Mouse (Mus musculus) midbrain, embryonic 10.5 days (tissue): ENCODE data around the gene Prkca. TPM values are rescaled to one million over a fixed set of nuclear protein-coding genes. Genes with fewer than 3 reads are reported as not detected.

Experiments
- DNase-seq: peaks from one replicate; pipeline ENCODE4 v3.0.0-alpha.2; 2017; ENCODE audit warnings: low spot score
- H3K27ac ChIP-seq: fragments of 300-500 bp; sonication (generic); replicated peaks from 2 replicates; pipeline ENCODE4 v1.5.1; 2016; ENCODE audit warnings: mild to moderate bottlenecking
- H3K27me3 ChIP-seq: fragments of 300-500 bp; sonication (generic); 2 replicates; pipeline ENCODE4 v1.6.1; 2016; ENCODE audit warnings: low read depth, mild to moderate bottlenecking; ENCODE audit not compliant: poor library complexity, severe bottlenecking
- H3K36me3 ChIP-seq: fragments of 300-500 bp; sonication (generic); 2 replicates; pipeline ENCODE4 v1.6.1; 2016; ENCODE audit warnings: mild to moderate bottlenecking, moderate library complexity
- H3K4me1 ChIP-seq: fragments of 300-500 bp; sonication (generic); 2 replicates; pipeline ENCODE4 v1.6.1; 2016
- H3K4me3 ChIP-seq: fragments of 300-500 bp; sonication (generic); 2 replicates; pipeline ENCODE4 v1.5.1; 2016; ENCODE audit warnings: mild to moderate bottlenecking, moderate library complexity
- H3K9me3 ChIP-seq: fragments of 300-500 bp; sonication (generic); replicated peaks from 2 replicates; pipeline ENCODE4 v1.6.1; 2016; ENCODE audit warnings: mild to moderate bottlenecking
- WGBS: fragments of 180-500 bp; shearing (Covaris S2); methylation state at CpG from one replicate; pipeline ENCODE4 v1.1.7; 2016; 5-methylcytosine and 5-hydroxymethylcytosine counted together
- polyA plus RNA-seq: library from polyadenylated mRNA; unstranded; fragments of >200 nt; fragmentation: Nextera tagmentation; extraction: Ambion mirVana; gene quantifications from 2 replicates; pipeline ENCODE4 v1.2.1, GENCODE M21; 2016

The Prkca gene
- polyA plus RNA-seq, 1 experiment from 2014 or later = 2.5 TPM

DNA sequence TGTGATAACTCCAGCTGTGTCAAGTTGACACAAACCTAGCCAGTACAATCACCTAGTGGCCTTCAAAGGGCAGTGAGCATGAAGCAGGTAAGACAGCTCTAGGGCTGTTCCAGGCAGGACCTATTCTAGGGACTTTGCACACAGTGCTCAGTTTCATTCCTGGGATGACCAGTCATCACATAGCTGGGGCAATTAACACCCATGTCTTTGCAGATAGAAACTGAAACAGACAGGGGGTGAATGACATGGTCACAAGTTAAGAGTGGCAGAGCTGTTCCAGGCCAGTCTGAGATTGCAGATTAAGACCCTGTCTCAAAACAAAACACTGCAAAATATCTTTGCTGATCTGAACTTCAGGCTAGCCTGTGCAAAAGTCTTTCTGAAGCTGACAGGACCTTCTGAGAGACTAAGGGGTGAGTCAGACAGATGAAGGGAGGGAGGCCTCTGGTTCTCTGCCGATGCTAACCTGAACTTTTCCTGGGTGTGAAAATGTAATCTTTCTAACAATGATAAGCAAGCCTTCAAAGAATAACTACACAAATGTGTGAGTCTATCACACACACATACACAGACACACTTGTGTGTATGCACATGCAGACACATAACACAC, 60.8 kb downstream of the Prkca start:
- H3K27me3 ChIP-seq = no peaks in the 10 kb centered on the region
- H3K27ac ChIP-seq = no peak overlapping the region
- H3K9me3 ChIP-seq = no peaks in the 10 kb centered on the region
- no peak for DNase-seq
- 97% methylated on average over 1 of the region's 1 CpGs for WGBS
- H3K36me3 ChIP-seq = no peaks in the 10 kb centered on the region
- H3K4me1 ChIP-seq = peaks cover 21% of the 10 kb centered on the region
- no peak overlapping the region for H3K4me3 ChIP-seq

DNA sequence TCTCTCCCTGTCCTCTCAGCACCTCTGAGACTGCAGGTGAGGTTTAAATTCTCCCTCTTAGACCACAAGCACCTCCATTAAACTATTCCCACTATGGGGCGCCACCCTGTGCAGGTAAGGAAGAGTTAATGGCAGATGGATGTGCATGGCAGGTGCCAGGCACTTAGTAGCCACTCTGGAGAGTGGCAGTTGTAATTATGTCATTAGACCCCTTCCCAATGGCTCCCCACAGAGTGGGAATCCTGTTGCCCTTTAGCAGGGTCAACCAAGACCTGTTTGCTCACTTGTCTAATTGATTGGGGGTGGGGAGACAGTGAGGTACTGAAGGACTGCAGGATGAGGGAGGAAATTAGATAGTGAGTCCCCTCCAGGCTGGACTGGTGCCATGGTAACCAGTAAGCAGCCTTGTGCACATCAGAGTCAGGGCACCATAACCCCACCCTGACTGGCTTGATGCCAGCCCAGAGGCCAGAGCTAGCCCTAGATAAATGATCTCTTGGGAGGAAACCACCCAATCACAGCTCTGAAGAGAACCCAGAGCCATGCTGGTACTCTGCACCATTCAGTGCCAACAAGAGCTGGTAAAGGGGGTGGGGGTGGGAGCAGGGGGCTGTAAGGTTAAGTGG, 63.9 kb downstream of the Prkca start:
- Histone ChIP-seq H3K36me3 (no peaks in the 10 kb centered on the region), H3K27me3 (no peaks in the 10 kb centered on the region), H3K9me3 (no peaks in the 10 kb centered on the region), H3K4me3 (no peak overlapping the region), H3K27ac (no peak overlapping the region), H3K4me1 (peaks cover 16% of the 10 kb centered on the region)
- DNase-seq = no peak
- WGBS = 77% methylated on average over 1 of the region's 1 CpGs

DNA sequence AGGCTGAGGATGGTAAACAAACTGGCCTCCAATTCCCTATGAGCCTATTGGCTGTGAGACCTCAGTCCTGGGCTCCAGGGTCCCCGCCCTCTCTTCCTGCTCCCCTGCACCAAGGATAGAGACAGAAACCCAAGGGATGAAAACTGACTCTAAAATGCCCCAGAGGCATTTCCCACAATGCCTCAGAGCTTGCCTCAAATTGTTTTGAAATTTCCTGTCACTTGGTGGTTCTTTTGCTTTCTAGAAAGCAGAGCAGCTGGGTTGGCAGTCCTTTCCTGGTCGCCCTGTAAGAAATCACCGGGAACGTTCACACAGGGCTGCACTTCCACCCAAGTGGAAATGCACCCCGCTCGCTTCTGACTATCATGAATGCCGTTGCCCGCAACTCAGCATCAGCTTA, 66.6 kb downstream of the Prkca start:
- Histone ChIP-seq H3K27ac (no peak overlapping the region), H3K36me3 (no peaks in the 10 kb centered on the region), H3K4me1 (peaks cover 11% of the 10 kb centered on the region), H3K4me3 (no peak overlapping the region), H3K27me3 (no peaks in the 10 kb centered on the region), H3K9me3 (no peaks in the 10 kb centered on the region)
- 87% methylated on average over 8 of the region's 8 CpGs for WGBS
- no peak for DNase-seq

DNA sequence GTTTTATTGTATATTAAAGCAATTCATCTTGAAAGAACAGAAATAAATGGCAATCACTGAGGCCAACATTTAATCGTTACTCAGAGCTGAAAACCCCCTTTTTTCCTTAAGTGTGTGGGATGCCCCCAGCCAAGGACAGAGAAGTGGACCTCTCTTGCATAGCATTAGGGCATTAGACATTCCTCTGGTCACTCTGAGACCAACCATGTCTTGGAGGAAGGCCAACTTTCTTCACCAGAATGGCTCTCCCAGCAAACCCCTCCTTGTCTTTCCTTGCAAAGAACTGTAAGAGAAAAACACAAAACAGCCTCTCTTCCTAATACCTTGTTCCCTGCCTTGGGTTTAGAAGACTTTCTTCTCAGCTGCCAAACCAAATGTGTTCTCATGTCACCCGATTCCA, 67.6 kb downstream of the Prkca start:
- DNase-seq = no peak
- H3K27ac ChIP-seq = no peak overlapping the region

DNA sequence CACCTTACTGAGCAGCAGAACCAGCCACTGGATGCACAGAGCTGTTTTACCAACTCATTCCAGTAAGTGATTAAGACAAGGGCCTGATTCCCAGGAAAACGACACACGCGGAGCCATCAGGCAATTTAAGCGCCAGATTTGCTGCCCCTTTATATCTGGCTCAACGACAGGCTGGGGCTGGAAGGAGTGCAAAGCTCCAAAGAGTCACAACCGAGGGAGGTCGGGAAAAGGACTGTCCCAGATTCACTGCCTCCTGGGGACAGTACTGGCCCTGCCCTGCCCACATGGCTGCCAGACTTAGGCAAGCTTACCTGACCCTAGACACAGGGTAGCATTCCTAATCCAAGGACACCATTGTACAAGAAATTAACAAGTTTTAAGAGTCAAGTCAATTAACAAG, 69.7 kb downstream of the Prkca start:
- Histone ChIP-seq H3K27me3 (no peaks in the 10 kb centered on the region), H3K27ac (no peak overlapping the region), H3K4me1 (peaks cover 20% of the 10 kb centered on the region), H3K36me3 (no peaks in the 10 kb centered on the region), H3K4me3 (no peak overlapping the region), H3K9me3 (no peaks in the 10 kb centered on the region)
- DNase-seq = no peak
- 55% methylated on average over 7 of the region's 7 CpGs for WGBS

More for the DNA sequence above, 67.6 kb downstream of the Prkca start:
- Histone ChIP-seq H3K36me3 (no peaks in the 10 kb centered on the region), H3K27me3 (no peaks in the 10 kb centered on the region), H3K9me3 (no peaks in the 10 kb centered on the region), H3K4me3 (no peak overlapping the region), H3K4me1 (peaks cover 14% of the 10 kb centered on the region)
- 90% methylated on average over 2 of the region's 2 CpGs for WGBS

DNA sequence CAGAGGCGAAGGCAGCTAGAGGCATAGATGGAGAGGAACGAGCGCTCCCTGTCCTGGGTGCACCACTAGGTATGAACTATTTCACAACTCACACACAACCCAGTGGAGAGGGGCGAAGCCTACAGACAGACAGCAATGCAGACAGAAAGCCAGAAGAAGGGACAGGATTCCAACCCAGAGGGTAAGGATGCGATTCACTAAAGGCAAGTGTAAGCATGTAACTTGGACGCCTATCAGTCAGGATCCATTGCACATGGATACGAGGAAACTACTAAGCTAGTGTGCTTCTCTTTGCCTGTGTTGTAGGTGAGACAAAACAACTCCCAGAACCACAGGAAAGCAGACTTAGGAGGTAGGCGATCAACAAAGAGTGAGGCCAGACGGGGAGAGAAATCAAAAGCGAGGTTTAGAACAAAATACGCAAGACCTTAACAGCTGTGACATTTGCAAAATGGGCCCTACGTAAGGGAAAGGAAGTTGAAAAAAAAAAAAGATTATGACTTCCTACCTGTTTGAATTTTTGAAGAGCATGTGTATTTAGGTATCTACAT, 70.2 kb downstream of the Prkca start:
- no peak overlapping the region for H3K4me3 ChIP-seq
- no peak overlapping the region for H3K27ac ChIP-seq
- no peaks in the 10 kb centered on the region for H3K9me3 ChIP-seq
- H3K27me3 ChIP-seq = peaks cover 2% of the 10 kb centered on the region; the same call in 1 of the 2 replicates
- WGBS = 93% methylated on average over 12 of the region's 12 CpGs
- H3K4me1 ChIP-seq = peaks cover 26% of the 10 kb centered on the region
- no peak for DNase-seq
- H3K36me3 ChIP-seq = no peaks in the 10 kb centered on the region

DNA sequence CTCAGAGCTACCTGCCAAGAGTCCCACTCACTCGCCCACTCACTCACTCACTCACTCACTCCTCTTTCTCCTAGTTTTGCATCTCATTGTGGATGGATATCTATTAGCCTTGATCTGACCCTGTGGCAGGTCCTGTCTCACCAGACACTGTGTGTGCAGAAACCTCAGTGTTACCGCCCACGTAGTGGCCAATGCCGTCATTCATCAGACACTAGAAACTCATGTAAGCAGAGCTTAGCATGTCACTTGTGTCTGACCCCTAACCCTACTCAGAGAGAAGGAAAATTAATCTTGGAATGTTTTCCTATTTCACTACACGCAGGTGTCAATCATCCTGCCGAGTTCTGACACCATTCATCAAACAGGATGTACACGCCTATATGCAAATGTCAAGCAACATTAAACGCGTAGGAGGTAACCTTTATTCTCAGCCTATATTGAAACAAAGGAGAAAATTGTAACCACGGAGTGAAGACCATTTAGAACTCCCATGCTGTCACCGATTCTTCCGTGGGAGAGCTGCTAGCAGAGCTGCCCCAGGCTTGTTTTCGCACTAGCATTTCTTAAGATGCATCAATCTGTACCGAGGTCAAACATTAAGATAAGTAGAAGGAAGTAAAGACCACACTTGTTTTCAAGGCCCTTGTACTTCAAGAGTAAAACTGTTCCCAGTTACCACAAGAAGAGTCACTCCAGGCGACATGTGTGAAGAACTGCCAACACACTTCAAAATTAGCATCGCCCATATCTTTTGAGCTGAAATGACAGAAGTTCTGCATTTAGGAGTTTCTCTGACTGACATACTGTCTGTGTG, 70.9 kb downstream of the Prkca start:
- Histone ChIP-seq H3K27ac (no peak overlapping the region), H3K4me3 (no peak overlapping the region), H3K27me3 (peaks cover 7% of the 10 kb centered on the region; the same call in 1 of the 2 replicates), H3K4me1 (peaks cover 31% of the 10 kb centered on the region), H3K9me3 (no peaks in the 10 kb centered on the region), H3K36me3 (no peaks in the 10 kb centered on the region)
- no peak for DNase-seq
- 92% methylated on average over 16 of the region's 16 CpGs for WGBS

DNA sequence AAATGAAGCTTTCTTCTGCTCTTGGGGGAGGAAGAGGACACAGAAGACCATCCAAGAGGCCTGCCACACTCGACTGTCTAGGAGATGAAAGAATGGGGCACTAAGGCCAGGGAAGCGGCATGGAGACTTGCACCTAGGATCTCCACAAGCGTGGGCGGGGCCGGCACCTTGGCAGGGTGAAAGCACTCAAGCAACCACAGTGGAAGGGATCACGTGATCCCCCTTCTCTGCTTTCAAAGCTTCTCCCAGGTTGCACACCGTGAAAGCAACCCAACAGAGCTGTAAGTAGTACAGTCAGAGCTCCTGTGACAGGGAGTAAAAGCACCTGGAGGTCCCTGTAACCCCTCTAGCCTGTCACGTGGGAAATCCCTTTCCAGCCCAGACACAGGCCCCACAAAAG, 72.4 kb downstream of the Prkca start:
- WGBS = 60% methylated on average over 8 of the region's 8 CpGs
- Histone ChIP-seq H3K27ac (no peak overlapping the region), H3K9me3 (no peaks in the 10 kb centered on the region), H3K4me1 (peaks cover 35% of the 10 kb centered on the region), H3K4me3 (no peak overlapping the region), H3K36me3 (no peaks in the 10 kb centered on the region), H3K27me3 (peaks cover 7% of the 10 kb centered on the region)
- no peak for DNase-seq

DNA sequence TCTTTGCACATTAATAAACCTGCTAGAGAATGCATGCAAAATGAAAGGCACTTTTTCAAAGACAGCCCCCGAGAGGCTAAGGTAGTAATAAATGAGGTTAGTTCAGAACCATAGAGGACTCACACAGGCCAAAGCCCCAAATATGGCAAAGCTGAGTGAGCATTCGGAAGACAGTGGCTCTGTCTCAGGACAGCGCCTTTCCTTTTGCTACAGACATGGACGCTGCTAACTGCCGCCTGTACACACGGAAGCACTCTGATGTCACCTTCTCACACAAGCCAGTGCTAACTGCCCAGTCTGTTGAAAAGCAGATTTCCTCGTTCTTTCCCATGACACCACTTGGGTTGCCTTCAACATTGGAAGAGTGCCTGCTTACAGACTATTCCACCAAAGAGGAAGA, 74.2 kb downstream of the Prkca start:
- H3K27ac ChIP-seq = peak overlapping the region; percentile 42; the same call in 1 of the 2 replicates
- peaks cover 7% of the 10 kb centered on the region for H3K27me3 ChIP-seq
- no peak for DNase-seq
- no peaks in the 10 kb centered on the region for H3K36me3 ChIP-seq
- peaks cover 35% of the 10 kb centered on the region for H3K4me1 ChIP-seq
- 72% methylated on average over 7 of the region's 7 CpGs for WGBS
- no peak overlapping the region for H3K4me3 ChIP-seq
- no peaks in the 10 kb centered on the region for H3K9me3 ChIP-seq

DNA sequence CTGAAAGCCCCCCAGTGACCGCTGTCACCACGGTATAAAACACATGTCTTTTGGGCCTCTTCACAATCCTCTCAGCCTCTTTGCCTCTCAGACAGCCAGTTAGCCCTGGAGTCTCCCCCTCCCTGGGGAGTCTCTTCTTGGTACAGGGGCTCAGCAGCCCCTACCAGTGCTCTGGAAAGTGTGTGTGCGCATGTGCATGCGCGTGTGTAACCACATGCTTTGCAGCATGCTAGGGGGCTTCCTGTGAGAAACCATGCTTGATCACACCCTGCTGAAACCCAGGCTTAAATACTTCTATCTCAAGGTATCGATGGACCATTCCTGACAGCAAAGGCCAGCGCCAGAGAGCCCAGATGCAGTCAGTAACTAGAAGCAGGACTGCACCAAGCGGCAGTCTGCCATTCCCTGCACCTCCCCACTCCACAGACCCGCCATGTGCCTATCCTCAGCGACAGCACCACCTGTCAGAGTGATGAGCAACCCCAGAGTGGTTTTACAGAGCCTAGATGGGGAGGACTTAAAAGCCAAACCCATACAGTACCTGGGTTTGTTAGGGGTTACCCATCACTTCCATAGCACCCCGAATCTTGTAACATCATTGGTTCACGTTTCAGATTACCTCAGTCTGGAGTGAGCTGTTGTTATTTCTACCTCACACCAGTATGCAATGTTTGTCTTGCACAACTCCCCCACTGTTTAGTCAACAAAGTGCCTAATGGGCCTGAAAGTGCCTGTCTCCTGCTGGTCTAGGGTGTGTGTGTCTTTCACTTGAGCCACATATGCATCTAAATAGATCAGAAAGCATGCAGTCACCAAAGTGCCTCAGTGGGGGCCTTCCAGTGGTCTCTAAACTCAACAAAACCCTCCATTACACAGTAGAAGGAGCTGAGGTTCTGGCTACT, 75.1 kb downstream of the Prkca start:
- no peak for DNase-seq
- Histone ChIP-seq H3K4me1 (peaks cover 35% of the 10 kb centered on the region), H3K4me3 (no peak overlapping the region), H3K36me3 (no peaks in the 10 kb centered on the region), H3K27ac (0 out of 2 replicates have a peak overlapping the region, but pooled peaks have one; percentile 42), H3K9me3 (no peaks in the 10 kb centered on the region), H3K27me3 (peaks cover 7% of the 10 kb centered on the region)
- 58% methylated on average over 12 of the region's 12 CpGs for WGBS

DNA sequence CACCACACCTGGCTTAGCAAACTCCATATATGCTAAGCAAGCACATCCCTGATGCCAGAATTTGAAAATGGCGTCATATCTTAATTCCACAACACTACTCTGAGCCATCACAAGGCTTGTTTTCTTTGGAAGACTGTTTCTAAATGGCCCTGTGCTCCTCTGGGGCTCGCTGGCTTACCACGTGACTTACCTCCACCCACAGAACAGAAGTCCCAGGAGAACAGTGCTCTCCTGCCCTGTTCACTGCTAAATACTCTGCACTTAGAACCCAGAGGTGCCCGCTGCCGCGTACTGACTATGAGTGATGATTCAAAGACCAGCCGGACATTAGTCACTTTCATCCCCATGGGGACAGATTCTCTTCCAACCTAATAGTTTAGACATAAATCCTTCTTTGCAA, 75.9 kb downstream of the Prkca start:
- Histone ChIP-seq H3K4me1 (peaks cover 38% of the 10 kb centered on the region), H3K9me3 (no peaks in the 10 kb centered on the region), H3K36me3 (no peaks in the 10 kb centered on the region), H3K27ac (no peak overlapping the region), H3K4me3 (no peak overlapping the region), H3K27me3 (peaks cover 7% of the 10 kb centered on the region)
- no peak for DNase-seq
- WGBS = 85% methylated on average over 7 of the region's 7 CpGs

DNA sequence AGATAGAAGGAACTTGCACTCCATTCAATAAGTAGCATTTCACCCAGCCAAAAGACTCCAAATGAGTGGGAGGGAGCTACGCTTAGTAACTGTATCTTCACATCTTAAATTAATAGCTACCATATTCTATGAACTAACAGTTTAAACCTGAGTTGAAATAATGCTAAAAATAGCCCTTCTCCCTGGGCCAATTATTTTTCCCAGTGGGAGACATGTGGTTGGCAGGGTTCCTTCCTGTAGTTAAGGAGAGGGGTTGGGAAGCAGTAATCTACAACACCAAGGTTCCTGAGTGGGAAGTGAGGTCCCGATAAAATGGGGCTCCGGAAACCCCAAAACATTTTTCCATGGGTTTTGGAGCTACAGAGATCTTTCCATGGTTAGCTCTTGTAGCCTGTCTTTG, 76.7 kb downstream of the Prkca start:
- Histone ChIP-seq H3K9me3 (no peaks in the 10 kb centered on the region), H3K4me3 (no peak overlapping the region), H3K27ac (no peak overlapping the region), H3K27me3 (peaks cover 7% of the 10 kb centered on the region), H3K36me3 (no peaks in the 10 kb centered on the region), H3K4me1 (peaks cover 39% of the 10 kb centered on the region)
- 90% methylated on average over 3 of the region's 3 CpGs for WGBS
- no peak for DNase-seq
